Mouse (Mus musculus) spleen, postnatal 10 days (tissue): Measurements from ENCODE around the gene Olfr1305.

Source experiments
- DNase-seq, 2 experiments: peaks; one replicate each; pipeline ENCODE4 v3.0.0; 2021 to 2022; ENCODE audit warnings: low spot score in 2 of 2

The Olfr1305 gene

GRCm38 (mm10) chr2:111877049-111877448 lies at the start of gene Olfr1305:
Gene Olfr1305 (minus strand): TSS chr2:111877149.
- DNase-seq = no peak

- no peak for DNase-seq
Measured at GRCm38 (mm10) chr2:111916171-111916570, 39.2 kb upstream of the Olfr1305 start, which contains the start of gene Olfr1306. Gene Olfr1306 (minus strand): TSS chr2:111916271.

GRCm38 (mm10) chr2:111820240-111820639 lies 56.7 kb downstream of the Olfr1305 start, which contains the start of gene Olfr1303:
Gene Olfr1303 (minus strand): TSS chr2:111820340.
- no peak for DNase-seq
